Mouse (Mus musculus) embryo, embryonic 11.5 days (tissue): Measurements from ENCODE around the gene Rapgef3.

ENCODE experiments used
- DNase-seq: peaks from one replicate; pipeline ENCODE4 v3.0.0-alpha.2; 2012; ENCODE audit warnings: low read depth, low spot score

Gene Rapgef3

GRCm38 (mm10) chr15:97793386-97794153 lies 25.8 kb upstream of the Rapgef3 start:
- no peak for DNase-seq

GRCm38 (mm10) chr15:97791126-97791700 lies 23.4 kb upstream of the Rapgef3 start:
- no peak for DNase-seq

GRCm38 (mm10) chr15:97789761-97790505 lies 22.2 kb upstream of the Rapgef3 start:
- DNase-seq, result no peak

GRCm38 (mm10) chr15:97788821-97789220 lies 21.0 kb upstream of the Rapgef3 start:
- DNase-seq, result no peak

- no peak for DNase-seq
These were observed 20.3 kb upstream of the Rapgef3 start for GRCm38 (mm10) chr15:97787799-97788667.

- DNase-seq, result no peak
These were observed 19.5 kb upstream of the Rapgef3 start for GRCm38 (mm10) chr15:97787148-97787798.

- no peak for DNase-seq
These were observed 18.8 kb upstream of the Rapgef3 start for GRCm38 (mm10) chr15:97786412-97787112.

GRCm38 (mm10) chr15:97785731-97786411 lies 18.1 kb upstream of the Rapgef3 start:
- no peak for DNase-seq

GRCm38 (mm10) chr15:97784561-97785161 lies 16.9 kb upstream of the Rapgef3 start:
- no peak for DNase-seq

GRCm38 (mm10) chr15:97784092-97784559 lies 16.4 kb upstream of the Rapgef3 start:
- DNase-seq, result peak; percentile 73

GRCm38 (mm10) chr15:97782749-97783105 lies 15.0 kb upstream of the Rapgef3 start:
- no peak for DNase-seq

GRCm38 (mm10) chr15:97781961-97782748 lies 14.4 kb upstream of the Rapgef3 start:
- no peak for DNase-seq

GRCm38 (mm10) chr15:97780611-97781031 lies 12.8 kb upstream of the Rapgef3 start:
- no peak for DNase-seq

- DNase-seq, result no peak
These were observed 11.8 kb upstream of the Rapgef3 start for GRCm38 (mm10) chr15:97779576-97779975.

GRCm38 (mm10) chr15:97778311-97779098 lies 10.7 kb upstream of the Rapgef3 start, which contains the start of gene Slc48a1:
Gene Slc48a1 (plus strand): TSS chr15:97778520.
- DNase-seq, result no peak

GRCm38 (mm10) chr15:97776919-97777318 lies 9.1 kb upstream of the Rapgef3 start:
- DNase-seq, result no peak

GRCm38 (mm10) chr15:97776514-97776913 lies 8.7 kb upstream of the Rapgef3 start:
- DNase-seq, result no peak

GRCm38 (mm10) chr15:97773961-97774370 lies 6.2 kb upstream of the Rapgef3 start:
- DNase-seq, result no peak
